Mouse (Mus musculus) heart, embryonic 10.5 days (tissue): ENCODE measurements around the gene Cuedc2. TPM values are rescaled to one million over a fixed set of nuclear protein-coding genes. Genes with fewer than 3 reads are reported as not detected.

ENCODE experiments used
- DNase-seq: peaks from one replicate; pipeline ENCODE4 v3.0.0-alpha.2; 2017; ENCODE audit warnings: low spot score
- H3K27ac ChIP-seq: fragments of 300-500 bp; sonication (generic); 2 replicates; pipeline ENCODE4 v1.5.1; 2016; ENCODE audit warnings: mild to moderate bottlenecking
- H3K27me3 ChIP-seq: fragments of 300-500 bp; sonication (generic); 2 replicates; pipeline ENCODE4 v1.6.1; 2016; ENCODE audit warnings: mild to moderate bottlenecking; ENCODE audit not compliant: poor library complexity, insufficient read depth, severe bottlenecking
- H3K36me3 ChIP-seq: fragments of 300-500 bp; sonication (generic); 2 replicates; pipeline ENCODE4 v1.6.1; 2016; ENCODE audit warnings: mild to moderate bottlenecking, moderate library complexity
- H3K4me1 ChIP-seq: fragments of 300-500 bp; sonication (generic); 2 replicates; pipeline ENCODE4 v1.6.1; 2016; ENCODE audit warnings: mild to moderate bottlenecking
- H3K4me3 ChIP-seq: fragments of 300-500 bp; sonication (generic); 2 replicates; pipeline ENCODE4 v1.5.1; 2016; ENCODE audit warnings: mild to moderate bottlenecking, moderate library complexity
- H3K9me3 ChIP-seq: fragments of 300-500 bp; sonication (generic); 2 replicates; pipeline ENCODE4 v1.6.1; 2016; ENCODE audit warnings: mild to moderate bottlenecking, moderate library complexity
- WGBS: fragments of 180-500 bp; shearing (Covaris S2); methylation state at CpG from one replicate; pipeline ENCODE4 v1.1.7; 2016; 5-methylcytosine and 5-hydroxymethylcytosine counted together
- microRNA counts: library from miRNA; unstranded; fragments of <30 nt; microRNA quantifications from one replicate; lab custom pipeline; 2017
- microRNA-seq: library from miRNA; unstranded; fragments of <30 nt; microRNA quantifications from one replicate; pipeline ENCODE4, GENCODE M21; 2017
- polyA plus RNA-seq: library from polyadenylated mRNA; unstranded; fragments of >200 nt; fragmentation: Nextera tagmentation; extraction: Ambion mirVana; gene quantifications from 2 replicates; pipeline ENCODE4 v1.2.1, GENCODE M21; 2016

The Cuedc2 gene
- polyA plus RNA-seq, 1 experiment from 2014 or later = 153 TPM

GRCm38 (mm10) chr19:46285631-46286030 is 52.9 kb downstream of the Cuedc2 start:
- no peaks in the 10 kb centered on the region for H3K4me1 ChIP-seq
- peak; percentile 72 for DNase-seq
- WGBS = 79% methylated on average over 7 of the region's 7 CpGs

GRCm38 (mm10) chr19:46284686-46285085 is 53.8 kb downstream of the Cuedc2 start:
- Histone ChIP-seq H3K27me3 (no peaks in the 10 kb centered on the region), H3K9me3 (no peaks in the 10 kb centered on the region), H3K36me3 (peaks cover 80% of the 10 kb centered on the region), H3K4me1 (no peaks in the 10 kb centered on the region), H3K27ac (no peak overlapping the region), H3K4me3 (no peak overlapping the region)
- 85% methylated on average over 4 of the region's 4 CpGs for WGBS
- DNase-seq = peak; percentile 55

More at GRCm38 (mm10) chr19:46285631-46286030, 52.9 kb downstream of the Cuedc2 start:
- Histone ChIP-seq H3K9me3 (no peaks in the 10 kb centered on the region), H3K4me3 (no peak overlapping the region), H3K27ac (no peak overlapping the region), H3K36me3 (peaks cover 71% of the 10 kb centered on the region), H3K27me3 (no peaks in the 10 kb centered on the region)

GRCm38 (mm10) chr19:46282081-46282849 is 56.2 kb downstream of the Cuedc2 start:
- Histone ChIP-seq H3K4me3 (no peak overlapping the region), H3K36me3 (peaks cover 89% of the 10 kb centered on the region)
- WGBS = 94% methylated on average over 11 of the region's 11 CpGs

More at GRCm38 (mm10) chr19:46282081-46282849, 56.2 kb downstream of the Cuedc2 start:
- no peaks in the 10 kb centered on the region for H3K27me3 ChIP-seq
- DNase-seq = no peak
- H3K9me3 ChIP-seq = no peaks in the 10 kb centered on the region
- H3K27ac ChIP-seq = no peak overlapping the region
- no peaks in the 10 kb centered on the region for H3K4me1 ChIP-seq

MicroRNAs within 50 kb of the gene (microRNA counts, 519-probe panel; counts per million panel counts)
- microRNA mmu-miR-146b (lab: Ali Mortazavi, UCI) = not detected

Small RNA genes lying within 50 kb of the gene (microRNA-seq; reads per million reads assigned to microRNA genes)
- gene Mir146b = not detected

Other genes starting within 250 kb of the Cuedc2 start
- 0.10 TPM in 1 of 2 replicates, not detected in the other for gene Elovl3, start 206.8 kb downstream of the Cuedc2 start, polyA plus RNA-seq
- 0.87 and 0.89 TPM in 2 replicates for gene Pitx3, start 190.4 kb downstream of the Cuedc2 start, polyA plus RNA-seq
- 50.0 and 50.8 TPM in 2 replicates for gene Gbf1, start 186.2 kb downstream of the Cuedc2 start, polyA plus RNA-seq
- 5.9 and 7.2 TPM in 2 replicates for gene Nfkb2, start 34.4 kb downstream of the Cuedc2 start, polyA plus RNA-seq
- 6.9 and 10.1 TPM in 2 replicates for gene Psd, start 11.5 kb downstream of the Cuedc2 start, polyA plus RNA-seq
- gene Fbxl15, start 10.5 kb downstream of the Cuedc2 start, polyA plus RNA-seq = 10.3 and 11.3 TPM in 2 replicates
- gene Mfsd13a, start 2.4 kb upstream of the Cuedc2 start, polyA plus RNA-seq = 5.5 and 9.0 TPM in 2 replicates
- gene 2310034G01Rik, start 11.6 kb upstream of the Cuedc2 start, polyA plus RNA-seq = 0.51 and 0.84 TPM in 2 replicates
- 124 and 137 TPM in 2 replicates for gene Actr1a, start 57.0 kb upstream of the Cuedc2 start, polyA plus RNA-seq
- 30.9 and 32.8 TPM in 2 replicates for gene Sufu, start 58.2 kb upstream of the Cuedc2 start, polyA plus RNA-seq
- 17.6 and 22.0 TPM in 2 replicates for gene Trim8, start 163.0 kb upstream of the Cuedc2 start, polyA plus RNA-seq
- gene Arl3, start 234.5 kb upstream of the Cuedc2 start, polyA plus RNA-seq = 112 and 134 TPM in 2 replicates
- 14.2 and 14.5 TPM in 2 replicates for gene Sfxn2, start 234.7 kb upstream of the Cuedc2 start, polyA plus RNA-seq